Mouse (Mus musculus) forebrain, embryonic 14.5 days (tissue): ENCODE data around the gene Thbs3. TPM values are rescaled to one million over a fixed set of nuclear protein-coding genes. Genes with fewer than 3 reads are reported as not detected.

Experiments
- ATAC-seq: fragments of 200-750 bp; cut with Nextera tagmentation; 2 replicates; pipeline ENCODE4 v1.8.0; 2017; ENCODE audit warnings: mild to moderate bottlenecking, moderate library complexity
- DNase-seq: peaks from one replicate; pipeline ENCODE4 v3.0.0-alpha.2; 2015; ENCODE audit warnings: low spot score
- H3K27ac ChIP-seq: fragments of 300-500 bp; sonication (generic); 2 replicates; pipeline ENCODE4 v1.5.1; 2014; ENCODE audit warnings: low read depth, mild to moderate bottlenecking, control low read depth, low read length, moderate library complexity
- H3K27me3 ChIP-seq: fragments of 300-500 bp; sonication (generic); replicated peaks from 2 replicates; pipeline ENCODE4 v1.6.1; 2014; ENCODE audit warnings: low read length, control low read depth, mixed read lengths; ENCODE audit not compliant: control insufficient read depth, insufficient read depth
- H3K36me3 ChIP-seq: fragments of 300-500 bp; sonication (generic); 2 replicates; pipeline ENCODE4 v1.6.1; 2014; ENCODE audit warnings: low read length, control low read depth; ENCODE audit not compliant: control insufficient read depth, insufficient read depth
- H3K4me1 ChIP-seq: fragments of 300-500 bp; sonication (generic); 2 replicates; pipeline ENCODE4 v1.6.1; 2014; ENCODE audit warnings: antibody characterized with exemption, low read length, control low read depth; ENCODE audit not compliant: control insufficient read depth, insufficient read depth
- H3K4me2 ChIP-seq: fragments of 300-500 bp; sonication (generic); 2 replicates; pipeline ENCODE4 v1.6.1; 2014; ENCODE audit warnings: mild to moderate bottlenecking, control low read depth, low read length
- H3K4me3 ChIP-seq: fragments of 300-500 bp; sonication (generic); 2 replicates; pipeline ENCODE4 v1.5.1; 2014; ENCODE audit warnings: low read depth, low read length, control low read depth
- H3K9ac ChIP-seq: fragments of 300-500 bp; sonication (generic); 2 replicates; pipeline ENCODE4 v1.6.1; 2014; ENCODE audit warnings: mild to moderate bottlenecking, low read length, control low read depth, moderate library complexity
- H3K9me3 ChIP-seq: fragments of 300-500 bp; sonication (generic); replicated peaks from 2 replicates; pipeline ENCODE4 v1.6.1; 2016; ENCODE audit warnings: low read length, control low read depth, mixed read lengths; ENCODE audit not compliant: control insufficient read depth
- WGBS: fragments of 180-500 bp; shearing (Covaris S2); extraction: QIAGEN DNeasy Blood & Tissue Kit; methylation state at CpG from one replicate; pipeline ENCODE4 v1.1.7; 2014; 5-methylcytosine and 5-hydroxymethylcytosine counted together
- microRNA counts: library from miRNA; unstranded; fragments of <30 nt; microRNA quantifications from one replicate; lab custom pipeline; 2016
- microRNA-seq: library from miRNA; unstranded; fragments of <30 nt; microRNA quantifications from one replicate; pipeline ENCODE4, GENCODE M21; 2016
- polyA plus RNA-seq: library from polyadenylated mRNA; unstranded; fragments of >200 nt; fragmentation: Nextera tagmentation; extraction: Ambion mirVana; gene quantifications from 2 replicates; pipeline ENCODE4 v1.2.1, GENCODE M21; 2014

Thbs3 gene
- polyA plus RNA-seq, 1 experiment from 2014 or later: 57.2 TPM

GRCm38 (mm10) chr3:89268916-89269315 lies 53.9 kb downstream of the Thbs3 start:
- Histone ChIP-seq H3K9ac (no peak overlapping the region), H3K36me3 (no peaks in the 10 kb centered on the region), H3K4me2 (no peak overlapping the region), H3K27ac (no peak overlapping the region), H3K4me3 (no peak overlapping the region), H3K9me3 (no peaks in the 10 kb centered on the region), H3K4me1 (peaks cover 19% of the 10 kb centered on the region), H3K27me3 (no peaks in the 10 kb centered on the region)
- 49% methylated on average over 8 of the region's 8 CpGs for WGBS
- DNase-seq: no peak
- ATAC-seq: no peak

DNA sequence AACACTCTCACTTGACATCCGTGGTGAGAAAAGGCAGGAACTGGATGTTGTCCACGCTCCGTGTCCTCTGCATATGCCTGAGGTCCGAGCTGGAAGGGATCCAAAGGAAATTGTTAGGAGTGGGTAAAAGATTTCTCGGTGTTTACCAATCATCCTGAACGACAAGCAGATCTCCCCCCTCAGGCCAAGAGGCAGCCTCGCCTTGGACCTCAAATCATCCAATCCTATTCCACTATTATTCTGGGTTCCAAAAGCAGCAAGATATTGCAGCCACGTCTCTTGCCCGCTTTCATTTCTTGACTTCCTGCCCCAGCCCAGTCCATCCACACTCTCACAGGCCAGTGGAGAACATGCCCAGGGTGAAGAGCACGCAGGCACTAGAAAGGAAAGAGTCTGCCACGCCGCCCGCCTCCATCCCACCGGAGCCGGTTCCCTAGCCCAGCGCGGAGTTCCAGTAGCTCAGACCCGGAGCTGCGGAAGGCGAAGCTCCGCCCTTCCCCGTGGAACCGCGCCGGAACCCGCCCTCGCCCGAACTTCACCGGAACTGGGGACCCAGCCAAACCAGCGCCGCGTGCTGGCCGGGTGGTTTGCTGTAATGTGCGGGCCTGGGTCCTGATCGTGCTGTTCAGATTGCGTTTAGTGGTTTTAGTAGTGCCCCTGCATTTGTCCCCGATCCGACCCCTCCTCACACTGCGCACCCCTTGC lies 55.2 kb downstream of the Thbs3 start, which contains the start of gene Slc50a1:
Gene Slc50a1 (minus strand): TSS at position 520 of the 705 bp plus-strand sequence.
- Histone ChIP-seq H3K36me3 (no peaks in the 10 kb centered on the region), H3K9me3 (no peaks in the 10 kb centered on the region), H3K4me3 (peak within 1 kb of the TSS; percentile 50), H3K27me3 (no peaks in the 10 kb centered on the region), H3K27ac (peak within 1 kb of the TSS; percentile 48; the same call in 1 of the 2 replicates), H3K4me1 (peaks cover 19% of the 10 kb centered on the region), H3K9ac (peak within 1 kb of the TSS; percentile 77), H3K4me2 (peak within 1 kb of the TSS; percentile 87)
- ATAC-seq: peak; percentile 60
- WGBS: 3% methylated on average over 39 of the region's 39 CpGs
- peak; percentile 76 for DNase-seq

DNA sequence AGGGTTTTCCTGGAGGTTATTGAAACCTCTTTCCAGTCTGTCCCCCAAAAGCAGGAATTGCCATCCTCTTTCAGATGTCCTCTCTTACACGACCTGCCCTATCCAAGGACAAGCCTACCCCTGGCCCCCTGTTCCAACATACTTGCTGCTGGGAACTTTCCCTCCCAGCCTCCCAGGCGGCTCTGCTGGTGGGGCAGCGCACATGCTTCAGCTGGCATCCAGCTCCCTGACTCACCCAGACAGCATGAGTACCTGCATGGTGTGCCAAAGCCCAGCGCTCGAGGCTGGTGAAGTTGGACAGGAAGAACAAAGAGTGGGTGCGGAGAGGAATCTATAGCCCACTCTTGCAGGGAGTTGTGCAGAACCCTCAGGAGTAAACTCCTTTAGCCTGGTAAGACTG lies 55.9 kb downstream of the Thbs3 start:
- peak overlapping the region; percentile 48; the same call in 1 of the 2 replicates for H3K27ac ChIP-seq
- H3K9me3 ChIP-seq: no peaks in the 10 kb centered on the region
- peak overlapping the region; percentile 87 for H3K4me2 ChIP-seq
- H3K27me3 ChIP-seq: no peaks in the 10 kb centered on the region
- no peak for ATAC-seq
- DNase-seq: peak; percentile 45
- peak overlapping the region; percentile 50 for H3K4me3 ChIP-seq
- no peaks in the 10 kb centered on the region for H3K36me3 ChIP-seq
- peaks cover 19% of the 10 kb centered on the region for H3K4me1 ChIP-seq
- WGBS: 58% methylated on average over 6 of the region's 6 CpGs
- peak overlapping the region; percentile 77 for H3K9ac ChIP-seq

DNA sequence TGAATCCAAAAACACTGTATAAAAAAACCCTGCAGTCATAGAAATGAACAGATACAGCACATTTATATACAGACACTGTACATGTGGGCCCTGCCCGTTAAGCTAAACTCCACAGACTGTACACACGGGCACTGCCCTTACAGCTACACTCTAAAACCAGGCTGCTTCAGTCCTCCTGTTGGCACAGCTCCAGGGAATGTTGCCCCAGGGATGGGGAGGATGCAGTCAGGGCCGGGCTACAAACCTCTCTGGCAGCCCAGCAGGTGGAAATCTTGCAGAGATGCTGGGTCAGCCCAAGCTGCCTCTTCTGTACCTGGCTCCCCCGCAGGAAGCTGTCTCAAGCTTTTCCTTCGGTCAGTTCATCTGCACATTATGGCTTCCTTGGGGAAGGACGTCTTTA lies 56.8 kb downstream of the Thbs3 start:
- WGBS: 51% methylated on average over 6 of the region's 6 CpGs
- Histone ChIP-seq H3K36me3 (no peaks in the 10 kb centered on the region), H3K4me3 (no peak overlapping the region), H3K4me2 (no peak overlapping the region), H3K4me1 (peaks cover 19% of the 10 kb centered on the region), H3K9me3 (no peaks in the 10 kb centered on the region), H3K27ac (no peak overlapping the region), H3K27me3 (no peaks in the 10 kb centered on the region), H3K9ac (no peak overlapping the region)
- ATAC-seq (no peak), DNase-seq (no peak)

DNA sequence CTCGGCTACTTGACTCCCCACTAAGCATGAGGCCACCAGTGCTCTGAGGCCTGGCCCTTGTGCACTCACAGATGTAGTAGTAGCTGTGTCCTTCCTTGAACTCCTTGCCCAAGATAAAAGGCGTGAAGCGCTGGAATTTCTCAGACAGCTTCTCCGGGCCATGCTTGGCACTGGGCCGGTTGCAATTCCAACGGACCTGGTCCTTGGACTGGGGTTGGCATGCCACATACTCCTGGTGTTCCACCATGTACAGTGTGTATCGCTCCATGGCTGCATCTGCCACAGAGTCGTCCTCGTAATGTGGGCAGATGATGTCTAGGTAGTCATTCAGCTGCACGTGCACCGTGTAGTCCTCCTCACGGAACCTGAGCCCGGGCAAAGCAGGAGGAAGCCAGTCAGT lies 61.1 kb downstream of the Thbs3 start:
- Histone ChIP-seq H3K36me3 (no peaks in the 10 kb centered on the region), H3K9ac (no peak overlapping the region), H3K27ac (no peak overlapping the region), H3K27me3 (0 out of 2 replicates have a peak, but pooled peaks cover 11% of the 10 kb centered on the region), H3K4me1 (peaks cover 11% of the 10 kb centered on the region), H3K4me2 (no peak overlapping the region), H3K9me3 (no peaks in the 10 kb centered on the region), H3K4me3 (no peak overlapping the region)
- no peak for ATAC-seq
- DNase-seq: no peak
- WGBS: 92% methylated on average over 13 of the region's 13 CpGs

MicroRNA genes within 50 kb of the gene (microRNA counts, 519-probe panel; counts per million panel counts)
- microRNA mmu-miR-92b (lab: Ali Mortazavi, UCI): 4,656 counts per million, percentile 64 among the panel's probes with 10 or more counts

Small RNA genes lying within 50 kb of the gene (microRNA-seq; reads per million reads assigned to microRNA genes)
- gene Mir92b: 2,931 reads per million, percentile 88 among the genes with 10 or more reads in this experiment

Other genes with a start within 250 kb of the Thbs3 start
- 49.7 and 65.0 TPM in 2 replicates for gene Rusc1, start 121.9 kb upstream of the Thbs3 start, polyA plus RNA-seq
- not detected in 2 replicates for gene Gm43738, start 114.1 kb upstream of the Thbs3 start, polyA plus RNA-seq
- gene Fdps, start 113.2 kb upstream of the Thbs3 start, polyA plus RNA-seq: 337 and 389 TPM in 2 replicates
- 0.06 TPM in 1 of 2 replicates, not detected in the other for gene Pklr, start 79.0 kb upstream of the Thbs3 start, polyA plus RNA-seq
- gene Hcn3, start 55.0 kb upstream of the Thbs3 start, polyA plus RNA-seq: 9.4 and 13.0 TPM in 2 replicates
- gene Clk2, start 50.4 kb upstream of the Thbs3 start, polyA plus RNA-seq: 17.0 and 17.9 TPM in 2 replicates
- gene Scamp3, start 37.7 kb upstream of the Thbs3 start, polyA plus RNA-seq: 90.5 and 104 TPM in 2 replicates
- gene Fam189b, start 32.0 kb upstream of the Thbs3 start, polyA plus RNA-seq: 14.7 and 21.7 TPM in 2 replicates
- 45.6 and 47.9 TPM in 2 replicates for gene Gba, start 12.3 kb upstream of the Thbs3 start, polyA plus RNA-seq
- gene Mtx1, start 11.9 kb downstream of the Thbs3 start, polyA plus RNA-seq: 156 and 182 TPM in 2 replicates
- 1.2 and 1.9 TPM in 2 replicates for gene Muc1, start 13.9 kb downstream of the Thbs3 start, polyA plus RNA-seq
- gene Krtcap2, start 30.8 kb downstream of the Thbs3 start, polyA plus RNA-seq: 197 and 234 TPM in 2 replicates
- 34.0 and 50.3 TPM in 2 replicates for gene Trim46, start 31.1 kb downstream of the Thbs3 start, polyA plus RNA-seq
- 91.5 and 112 TPM in 2 replicates for gene Dpm3, start 44.2 kb downstream of the Thbs3 start, polyA plus RNA-seq
- 32.4 and 38.4 TPM in 2 replicates for gene Slc50a1, start 55.4 kb downstream of the Thbs3 start, polyA plus RNA-seq
- gene Efna1, start 66.0 kb downstream of the Thbs3 start, polyA plus RNA-seq: 10.5 and 11.6 TPM in 2 replicates
- gene Efna3, start 107.8 kb downstream of the Thbs3 start, polyA plus RNA-seq: 30.1 and 42.0 TPM in 2 replicates
- 12.3 and 14.6 TPM in 2 replicates for gene Efna4, start 122.8 kb downstream of the Thbs3 start, polyA plus RNA-seq
- 13.4 and 19.3 TPM in 2 replicates for gene Adam15, start 134.8 kb downstream of the Thbs3 start, polyA plus RNA-seq
- 0.08 and 0.15 TPM in 2 replicates for gene Dcst2, start 146.8 kb downstream of the Thbs3 start, polyA plus RNA-seq
- 0.78 and 0.83 TPM in 2 replicates for gene Dcst1, start 150.1 kb downstream of the Thbs3 start, polyA plus RNA-seq
- 0.28 and 0.41 TPM in 2 replicates for gene Zbtb7b, start 179.6 kb downstream of the Thbs3 start, polyA plus RNA-seq
- gene Lenep, start 187.6 kb downstream of the Thbs3 start, polyA plus RNA-seq: not detected in 2 replicates
- 34.9 and 41.0 TPM in 2 replicates for gene Flad1, start 196.7 kb downstream of the Thbs3 start, polyA plus RNA-seq
- gene Cks1b, start 203.2 kb downstream of the Thbs3 start, polyA plus RNA-seq: 200 and 269 TPM in 2 replicates
- 9.9 and 11.8 TPM in 2 replicates for gene Shc1, start 203.3 kb downstream of the Thbs3 start, polyA plus RNA-seq
- 35.2 and 41.1 TPM in 2 replicates for gene Pygo2, start 215.0 kb downstream of the Thbs3 start, polyA plus RNA-seq
- 7.7 and 8.3 TPM in 2 replicates for gene Pbxip1, start 221.5 kb downstream of the Thbs3 start, polyA plus RNA-seq
- gene Pmvk, start 239.4 kb downstream of the Thbs3 start, polyA plus RNA-seq: 84.4 and 90.2 TPM in 2 replicates